Mouse (Mus musculus) G1E (cell line): ENCODE measurements around the gene Map3k21.

Source experiments
- CTCF ChIP-seq: IDR thresholded peaks from 2 replicates; pipeline ENCODE4 v1.5.1; 2012; ENCODE audit warnings: low read depth, low read length, inconsistent platforms, mixed read lengths
- GATA1 ChIP-seq: IDR thresholded peaks from 2 replicates; pipeline ENCODE4 v1.6.1; 2012; ENCODE audit warnings: borderline replicate concordance, low read length, inconsistent platforms, mixed read lengths
- GATA2 ChIP-seq: IDR thresholded peaks from 2 replicates; pipeline ENCODE4 v1.6.1; 2012; ENCODE audit warnings: low read depth, low read length, inconsistent platforms, borderline replicate concordance
- POLR2AphosphoS5 ChIP-seq: IDR thresholded peaks from 2 replicates; pipeline ENCODE4 v1.6.1; 2012; ENCODE audit warnings: low read depth, low read length, inconsistent platforms; ENCODE audit not compliant: insufficient replicate concordance
- TAL1 ChIP-seq: conservative IDR thresholded peaks from 2 replicates; pipeline ENCODE4 v1.6.1; 2012; ENCODE audit warnings: low read depth, low read length, inconsistent platforms, mixed read lengths

- TF ChIP-seq CTCF (no peak), TAL1 (no peak), GATA1 (no peak), POLR2AphosphoS5 (no peak), GATA2 (no peak)
These were observed 47.2 kb downstream of the Map3k21 start for GRCm38 (mm10) chr8:125957226-125957993.
